Mouse (Mus musculus): ENCODE measurements around the gene Upk3b.

- TF ChIP-seq CTCF (IDR thresholded peaks at IDR 0.05; ENCODE audit: low read depth, low read length) (no peak), POLR2AphosphoS5 (IDR thresholded peaks at IDR 0.05; ENCODE audit: insufficient replicate concordance, low read depth, low read length) (no peak), GATA1 (IDR thresholded peaks at IDR 0.05; ENCODE audit: borderline replicate concordance, low read length) (no peak)
These were observed 25.6 kb downstream of the Upk3b start for GRCm38 (mm10) chr5:136063920-136064319.
